Mouse (Mus musculus) C2C12 (cell line): ENCODE measurements at regions not wholly inside any gene's neighbourhood (a gene's known extent, or its start where the extent isn't known, plus 50 kb on each side); places are given as distances from the start of the nearest gene placed in this dataset.

Source experiments
- CEBPB ChIP-seq: IDR thresholded peaks from one replicate; pipeline ENCODE4 v1.6.1; 2011; ENCODE audit warnings: low read depth, mild to moderate bottlenecking, control low read depth, moderate library complexity
- CTCF ChIP-seq: IDR thresholded peaks from one replicate; pipeline ENCODE4 v1.5.1; 2011; ENCODE audit not compliant: control insufficient read depth, insufficient read depth, insufficient read length
- MYOG ChIP-seq: IDR thresholded peaks from one replicate; pipeline ENCODE4 v1.6.1; 2011; ENCODE audit not compliant: control insufficient read depth, insufficient read length; ENCODE audit errors: extremely low read depth
- USF1 ChIP-seq: IDR thresholded peaks from one replicate; pipeline ENCODE4 v1.6.1; 2011; ENCODE audit warnings: low read depth, mild to moderate bottlenecking, control low read depth, moderate library complexity

DNA sequence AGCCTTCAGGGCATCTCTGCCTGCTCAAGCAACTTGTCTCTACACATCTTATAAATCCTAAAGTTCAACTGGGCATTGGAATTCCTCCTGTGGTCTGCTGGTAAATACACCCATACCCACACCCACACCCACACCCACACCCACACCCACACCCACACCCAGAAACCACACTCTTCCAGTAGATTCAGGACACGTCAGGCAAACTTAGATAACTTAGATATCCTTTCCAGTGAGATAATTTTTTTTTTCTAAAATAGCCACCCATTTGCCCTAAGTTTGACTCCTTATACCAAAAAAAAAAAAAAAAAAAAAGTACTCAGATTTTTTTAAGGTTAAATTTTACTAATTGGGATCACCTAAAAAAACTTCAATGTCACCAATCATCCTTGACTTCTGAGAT lies 224.5 kb upstream of the Zpld1 start:
- TF ChIP-seq CTCF (no peak), USF1 (no peak), CEBPB (no peak), MYOG (no peak)
